Mouse (Mus musculus): ENCODE results near the gene Zbtb8os.

Gene Zbtb8os

GRCm38 (mm10) chr4:129335216-129336074 lies at the start of gene Zbtb8os, which contains the start of gene Rbbp4:
Gene Zbtb8os (plus strand): TSS chr4:129335695.
Gene Rbbp4 (minus strand): TSS chr4:129335370.
- in situ Hi-C loops (cut with MboI, MseI), result no loop called here

- in situ Hi-C loops (cut with MboI, MseI), result no loop called here
Observed at GRCm38 (mm10) chr4:129286001-129286682, 49.4 kb upstream of the Zbtb8os start.

DNA sequence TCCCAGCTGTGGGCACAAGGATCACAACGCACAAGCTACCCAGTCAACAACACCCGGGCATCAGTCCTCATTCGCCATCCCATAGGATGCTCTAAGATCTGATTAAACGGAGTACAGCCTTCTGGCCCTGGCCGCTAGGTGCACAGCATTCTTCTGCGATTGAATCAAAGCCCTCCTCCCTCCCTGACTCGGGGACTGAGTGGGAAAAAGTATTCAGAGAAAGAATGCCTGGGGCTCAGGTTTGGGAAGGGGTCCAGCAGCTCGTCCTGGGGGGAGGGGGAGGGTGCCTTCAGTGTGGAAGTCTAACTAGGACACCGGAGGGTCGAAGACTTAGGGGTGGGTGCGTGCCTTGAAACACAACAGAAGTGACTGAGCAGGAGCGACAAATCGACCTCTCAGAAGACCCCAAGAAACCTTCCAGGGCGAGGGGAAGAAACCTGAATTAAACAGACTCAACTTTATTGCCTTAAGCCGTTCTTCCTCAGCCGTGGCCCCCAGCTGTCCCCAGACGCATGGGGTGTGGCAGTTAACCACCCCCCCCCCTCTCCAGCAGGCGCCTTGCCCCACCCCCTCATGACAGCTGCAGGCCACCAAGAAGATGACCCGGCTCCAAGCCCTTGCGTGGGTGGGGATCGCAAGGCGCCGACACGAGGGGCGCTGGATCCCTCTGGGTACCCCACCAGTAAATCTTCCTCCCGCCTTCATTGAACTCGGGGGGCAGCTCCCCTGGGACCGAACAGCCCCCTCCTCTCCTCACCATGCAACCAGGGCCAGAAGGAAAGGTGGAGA lies 48.6 kb upstream of the Zbtb8os start:
- in situ Hi-C loops (cut with MboI, MseI), result no loop called here

GRCm38 (mm10) chr4:129287472-129287981 lies 48.0 kb upstream of the Zbtb8os start, which contains the start of gene Sync:
Gene Sync (plus strand): TSS chr4:129287617.
- in situ Hi-C loops (cut with MboI, MseI), result no loop called here

DNA sequence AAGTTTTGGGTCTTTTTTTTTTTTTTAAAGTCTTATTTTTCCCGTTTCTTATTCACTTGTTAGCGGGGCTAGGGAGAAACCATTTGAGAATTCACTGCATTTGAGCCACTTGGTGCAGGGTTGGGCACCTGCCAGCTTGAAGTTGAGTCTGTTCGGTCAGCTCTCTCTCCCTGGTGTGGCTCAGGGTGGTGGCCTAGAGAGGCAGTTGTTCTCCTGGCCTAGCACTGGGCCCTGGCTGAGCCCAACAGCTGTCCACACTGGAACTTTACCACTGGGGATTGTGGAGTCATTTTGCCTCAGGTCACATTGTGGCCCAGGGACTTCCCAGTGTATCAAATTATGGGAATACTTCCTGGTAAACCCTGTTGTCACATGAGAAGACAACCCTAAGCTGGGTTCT lies 47.4 kb upstream of the Zbtb8os start:
- in situ Hi-C loops (cut with MboI, MseI), result no loop called here

DNA sequence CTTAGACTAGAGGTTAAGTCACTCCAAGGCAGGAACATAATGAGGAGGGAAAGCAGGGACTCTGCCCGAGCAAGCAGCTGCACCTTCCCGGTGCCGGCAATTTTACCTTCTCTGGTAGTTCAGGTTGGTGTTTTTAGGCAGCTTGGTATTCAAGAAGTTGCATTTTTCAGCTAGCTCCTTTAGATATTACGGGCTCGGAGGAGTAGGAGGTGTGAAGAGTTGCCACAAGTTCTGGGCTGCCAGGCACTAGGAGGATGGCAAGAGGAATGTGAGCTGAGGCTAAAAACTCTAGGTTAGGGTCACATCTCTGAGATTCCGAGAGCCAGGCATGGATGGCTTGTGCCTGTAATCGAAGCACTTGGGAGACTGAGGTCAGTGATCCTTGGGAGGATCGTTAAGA lies 45.8 kb upstream of the Zbtb8os start:
- in situ Hi-C loops (cut with MboI, MseI), result no loop called here

- in situ Hi-C loops (cut with MboI, MseI), result no loop called here
Observed at GRCm38 (mm10) chr4:129292831-129293230, 42.7 kb upstream of the Zbtb8os start.

GRCm38 (mm10) chr4:129293702-129294101 lies 41.8 kb upstream of the Zbtb8os start:
- in situ Hi-C loops (cut with MboI, MseI), result no loop called here

DNA sequence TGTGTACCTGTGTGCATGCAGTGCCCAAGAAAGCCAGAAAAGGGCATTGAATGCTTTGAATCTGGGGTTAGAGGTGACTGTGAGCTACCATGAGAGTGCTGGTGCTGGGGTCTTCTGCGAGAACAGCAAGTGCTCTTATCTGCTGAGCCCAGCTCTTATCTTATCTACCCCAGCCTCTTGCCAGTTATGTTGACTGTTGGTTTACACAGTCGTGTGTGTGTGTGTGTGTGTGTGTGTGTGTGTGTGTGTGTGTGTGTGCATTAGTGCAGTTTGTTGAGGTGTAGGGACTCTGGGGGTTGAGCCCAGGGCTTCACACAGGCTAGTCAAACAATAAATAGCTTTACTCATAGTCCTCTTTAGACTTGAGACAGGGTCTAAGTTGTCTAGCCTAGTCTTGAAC lies 40.3 kb upstream of the Zbtb8os start:
- in situ Hi-C loops (cut with MboI, MseI), result no loop called here

DNA sequence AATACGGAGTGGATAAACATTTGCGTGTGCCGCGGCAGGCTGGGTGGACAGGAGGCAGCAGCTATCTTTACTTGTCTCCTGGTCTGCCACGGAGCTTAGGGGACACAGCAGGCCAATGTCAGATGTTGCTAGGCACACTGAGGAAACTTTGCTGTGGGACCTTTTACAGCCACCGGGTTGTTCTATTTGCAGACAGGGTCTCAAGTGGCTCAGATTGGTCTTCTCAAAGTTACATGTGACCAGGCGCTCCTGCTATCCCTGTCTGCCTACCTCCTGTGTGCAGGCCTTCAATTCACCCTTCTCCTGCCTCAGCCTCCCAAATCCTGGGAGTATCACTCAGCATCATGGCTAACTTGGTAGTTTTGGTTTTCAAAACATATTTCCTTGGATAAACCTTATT lies 39.4 kb upstream of the Zbtb8os start:
- in situ Hi-C loops (cut with MboI, MseI), result no loop called here

DNA sequence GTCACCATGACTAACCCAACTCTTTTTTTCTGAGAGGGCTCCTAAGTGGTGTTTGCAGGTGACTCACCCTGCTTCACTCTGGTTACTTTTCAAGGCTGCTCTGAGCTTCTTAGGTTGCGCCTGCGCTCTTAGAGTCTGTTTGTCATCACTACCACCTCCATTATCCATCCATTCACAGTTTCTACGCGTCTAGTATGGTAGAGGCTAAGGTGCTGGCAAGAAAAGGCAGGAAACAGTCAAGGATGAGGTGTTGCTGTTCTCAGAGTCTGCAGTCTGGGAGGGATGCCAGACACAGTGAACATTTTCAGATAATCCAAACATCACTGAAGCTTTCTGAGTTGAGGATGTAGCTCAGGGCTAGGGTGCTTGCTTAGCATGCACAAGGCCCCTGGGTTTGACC lies 37.8 kb upstream of the Zbtb8os start:
- in situ Hi-C loops (cut with MboI, MseI), result no loop called here

GRCm38 (mm10) chr4:129299121-129299520 lies 36.4 kb upstream of the Zbtb8os start:
- in situ Hi-C loops (cut with MboI, MseI), result no loop called here

DNA sequence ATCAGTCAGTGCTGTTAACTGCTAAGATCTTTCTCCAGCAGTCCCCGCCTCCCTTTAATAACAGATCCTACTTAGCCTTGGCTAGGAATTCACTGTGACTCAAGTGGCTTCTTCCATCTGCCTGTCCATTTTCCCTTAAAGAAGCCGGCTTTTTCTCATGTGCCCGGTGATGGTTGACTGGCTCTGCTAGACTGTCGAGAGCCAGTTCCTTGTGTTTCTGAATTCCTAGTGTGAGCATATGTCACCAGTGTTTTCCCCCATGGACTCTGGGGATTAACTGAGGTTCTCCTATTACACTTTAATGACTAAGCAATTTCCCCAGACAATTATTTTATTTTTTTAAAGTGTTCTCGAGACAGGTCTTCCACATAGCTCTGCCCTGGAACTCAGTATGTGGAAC lies 32.1 kb upstream of the Zbtb8os start:
- in situ Hi-C loops (cut with MboI, MseI), result no loop called here

DNA sequence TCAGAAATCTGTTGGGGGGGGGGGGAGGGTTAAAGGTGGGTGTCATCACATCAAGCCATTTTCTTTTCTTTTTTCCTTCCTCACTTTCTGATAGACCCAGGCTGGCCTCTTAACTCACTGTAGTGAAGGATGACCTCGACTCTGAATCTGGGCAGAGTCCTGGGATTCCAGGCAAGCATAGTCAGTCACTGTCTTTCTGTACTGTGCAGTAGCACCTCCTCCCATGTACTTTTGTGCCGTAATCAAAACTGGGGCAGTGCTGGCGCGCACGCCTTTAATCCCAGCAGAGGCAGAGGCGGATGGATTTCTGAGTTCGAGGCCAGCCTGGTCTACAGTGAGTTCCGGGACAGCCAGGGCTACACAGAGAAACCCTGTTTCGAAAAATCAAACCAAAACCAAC lies 31.7 kb upstream of the Zbtb8os start:
- in situ Hi-C loops (cut with MboI, MseI), result no loop called here

- in situ Hi-C loops (cut with MboI, MseI), result no loop called here
Observed at GRCm38 (mm10) chr4:129304306-129304705, 31.2 kb upstream of the Zbtb8os start.

GRCm38 (mm10) chr4:129307936-129308335 lies 27.6 kb upstream of the Zbtb8os start:
- in situ Hi-C loops (cut with MboI, MseI), result no loop called here

DNA sequence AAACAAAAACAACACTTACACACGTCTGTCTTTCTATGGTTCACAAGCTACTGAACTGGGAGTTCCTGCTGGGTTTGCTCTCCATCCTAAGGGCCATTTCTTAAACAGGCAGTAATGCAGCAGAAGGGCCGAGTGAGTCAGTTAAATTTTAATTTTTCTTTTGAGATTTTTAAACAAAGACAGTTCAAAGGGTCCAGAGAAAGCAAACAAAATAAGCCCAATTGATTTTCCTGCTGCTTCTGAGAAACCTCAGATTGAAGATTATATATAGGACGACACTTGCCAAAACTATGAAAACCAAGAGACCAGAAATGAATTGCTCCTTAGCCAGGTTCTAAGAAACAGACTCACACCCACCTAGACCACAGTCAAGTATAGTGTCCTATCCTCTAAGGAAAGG lies 21.6 kb upstream of the Zbtb8os start:
- in situ Hi-C loops (cut with MboI, MseI), result no loop called here

DNA sequence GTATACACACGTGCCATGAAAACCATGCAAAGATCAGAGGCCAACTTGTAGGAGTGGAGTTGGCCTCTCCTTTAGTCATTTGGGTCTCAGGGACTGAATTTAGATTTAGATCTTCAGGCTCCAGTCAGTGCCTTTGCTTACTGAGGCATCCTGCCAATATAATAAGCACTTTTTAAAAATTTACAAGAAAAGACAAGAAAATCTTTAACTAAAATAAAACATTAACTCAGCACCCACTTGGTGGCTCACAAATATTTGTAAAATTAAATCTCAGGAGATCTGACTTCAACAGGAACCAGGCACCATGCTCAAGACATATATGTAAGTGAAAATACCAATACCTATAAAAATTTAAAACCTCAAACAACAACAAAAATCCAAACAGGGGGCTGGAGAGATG lies 14.6 kb upstream of the Zbtb8os start:
- in situ Hi-C loops (cut with MboI, MseI), result no loop called here

- in situ Hi-C loops (cut with MboI, MseI), result no loop called here
Observed at GRCm38 (mm10) chr4:129322042-129322441, 13.5 kb upstream of the Zbtb8os start.

GRCm38 (mm10) chr4:129323491-129323890 lies 12.0 kb upstream of the Zbtb8os start:
- in situ Hi-C loops (cut with MboI, MseI), result no loop called here

DNA sequence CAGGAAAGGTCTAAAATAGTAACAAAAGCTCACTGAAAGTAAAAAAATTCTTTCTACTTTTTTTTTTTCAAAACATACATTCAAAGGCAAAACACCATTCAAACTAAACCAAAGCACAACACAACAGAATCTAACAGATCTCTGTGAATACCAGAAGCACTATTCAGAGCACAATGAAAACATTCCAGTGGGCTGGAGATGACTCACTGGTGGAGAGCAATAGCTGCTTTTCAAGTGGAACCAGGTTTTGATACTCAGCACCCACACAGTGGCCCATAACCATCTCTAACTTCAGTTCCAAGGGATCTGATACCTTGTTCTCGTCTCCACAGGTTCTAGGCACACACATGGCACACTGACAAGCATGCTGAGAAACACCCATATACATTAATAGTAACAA lies 10.7 kb upstream of the Zbtb8os start:
- in situ Hi-C loops (cut with MboI, MseI), result no loop called here

DNA sequence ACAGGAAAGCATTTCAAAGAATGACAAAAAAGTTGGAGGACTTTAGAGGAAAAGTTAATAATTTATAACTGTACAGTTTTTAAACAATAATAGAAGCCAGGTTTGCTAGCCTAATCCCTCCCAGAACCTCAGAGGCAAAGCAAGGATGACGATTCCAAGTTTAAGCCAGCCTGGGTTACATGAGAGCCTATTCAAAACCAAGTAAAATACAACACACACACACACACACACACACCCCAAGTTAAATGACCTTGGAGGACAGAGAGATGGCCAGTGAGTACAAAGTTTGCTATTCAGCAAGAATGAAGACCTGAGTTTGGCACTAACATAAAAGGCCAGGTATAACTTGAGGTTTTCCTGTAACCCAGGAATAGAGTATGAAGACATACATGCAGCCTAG lies 9.3 kb upstream of the Zbtb8os start:
- in situ Hi-C loops (cut with MboI, MseI), result no loop called here

Data from regulatory T cell (primary cell).